Mouse (Mus musculus): ENCODE results near the gene Tbccd1. TPM values are rescaled to one million over a fixed set of nuclear protein-coding genes. Genes with fewer than 3 reads are reported as not detected.
"Not testable (repeated sequence)": the region's sequence is repeated elsewhere in the genome, so short reads cannot be mapped to it uniquely, and the experiment has no call there.

Tbccd1 gene
- polyA plus RNA-seq, 1 experiment from 2014 or later, result 36.3 TPM

DNA sequence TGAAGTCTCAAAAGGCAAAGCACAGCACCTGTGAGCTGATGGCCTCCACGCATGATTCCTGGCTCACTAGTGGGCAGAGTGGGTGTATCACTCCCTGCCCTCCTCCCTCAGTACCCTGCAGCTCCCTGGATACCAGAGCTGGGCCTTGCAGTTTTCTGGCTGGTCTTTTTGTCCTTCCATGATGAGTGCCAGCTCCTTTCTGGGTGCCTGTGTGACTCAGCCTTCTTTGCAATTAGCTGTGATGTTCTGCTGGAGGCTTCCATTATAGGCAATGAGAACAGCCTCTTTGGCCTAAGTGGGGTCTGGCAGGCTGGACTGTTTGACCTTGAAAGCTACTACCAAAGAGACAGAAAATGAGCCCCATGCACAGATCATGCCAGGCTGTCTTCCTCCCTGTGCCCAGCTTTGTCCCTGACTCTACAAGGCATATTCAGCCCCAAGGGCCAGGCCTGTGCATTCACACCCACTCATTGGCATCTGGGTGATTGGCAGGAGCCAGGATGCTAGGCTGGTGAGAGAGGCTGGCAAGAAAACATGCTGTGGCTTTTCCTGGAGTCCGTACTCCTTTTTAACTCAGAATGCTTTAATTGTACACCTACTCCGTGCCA is 78.1 kb downstream of the Tbccd1 start:
- H3K9ac ChIP-seq (ENCODE audit: low read length), result no peak overlapping the region
- H3K4me2 ChIP-seq, result no peak overlapping the region
- ATAC-seq (ENCODE audit: low FRiP score) (no peak), DNase-seq (ENCODE audit: low spot score, missing footprints) (no peak)
- no peaks in the 10 kb centered on the region for H3K36me3 ChIP-seq (ENCODE audit: control insufficient read depth, insufficient read depth, low read length)
- H3K4me3 ChIP-seq (ENCODE audit: low read depth, low read length), result no peak overlapping the region
- WGBS, result 93% methylated on average over 3 of the region's 3 CpGs
- H3K9me3 ChIP-seq (ENCODE audit: control insufficient read depth, low read length), result no peaks in the 10 kb centered on the region
- no peaks in the 10 kb centered on the region for H3K4me1 ChIP-seq (ENCODE audit: control insufficient read depth, insufficient read depth, low read length)
- H3K27me3 ChIP-seq (ENCODE audit: control insufficient read depth, insufficient read depth, low read length), result no peaks in the 10 kb centered on the region
- no peak overlapping the region for H3K27ac ChIP-seq (ENCODE audit: low read depth, low read length)

DNA sequence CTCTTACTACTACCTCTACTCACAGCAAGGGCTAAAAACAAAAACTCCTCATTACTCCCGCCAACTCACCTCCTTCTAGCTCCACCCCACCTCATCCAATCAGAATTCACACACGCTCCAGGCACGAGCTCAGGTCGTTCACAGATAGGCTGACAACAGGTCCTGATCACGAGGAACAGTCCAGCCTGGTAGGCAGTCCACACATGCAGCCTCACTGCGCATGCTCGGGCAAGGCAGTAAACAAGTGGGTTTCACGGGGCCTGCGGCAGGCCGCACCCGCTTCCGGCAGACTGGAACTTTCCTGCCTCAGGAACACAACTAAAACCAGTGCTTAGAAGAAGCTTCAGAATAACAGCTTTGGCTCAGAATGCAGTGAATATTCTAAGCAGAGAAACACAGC is 79.2 kb downstream of the Tbccd1 start:
- not testable (repeated sequence) for H3K36me3 ChIP-seq (ENCODE audit: control insufficient read depth, insufficient read depth, low read length); H3K4me2 ChIP-seq; H3K4me1 ChIP-seq (ENCODE audit: control insufficient read depth, insufficient read depth, low read length); H3K4me3 ChIP-seq (ENCODE audit: low read depth, low read length); H3K27me3 ChIP-seq (ENCODE audit: control insufficient read depth, insufficient read depth, low read length); DNase-seq (ENCODE audit: low spot score, missing footprints); H3K27ac ChIP-seq (ENCODE audit: low read depth, low read length); H3K9me3 ChIP-seq (ENCODE audit: control insufficient read depth, low read length); H3K9ac ChIP-seq (ENCODE audit: low read length); ATAC-seq (ENCODE audit: low FRiP score)
- WGBS, result 90% methylated on average over 12 of the region's 12 CpGs

DNA sequence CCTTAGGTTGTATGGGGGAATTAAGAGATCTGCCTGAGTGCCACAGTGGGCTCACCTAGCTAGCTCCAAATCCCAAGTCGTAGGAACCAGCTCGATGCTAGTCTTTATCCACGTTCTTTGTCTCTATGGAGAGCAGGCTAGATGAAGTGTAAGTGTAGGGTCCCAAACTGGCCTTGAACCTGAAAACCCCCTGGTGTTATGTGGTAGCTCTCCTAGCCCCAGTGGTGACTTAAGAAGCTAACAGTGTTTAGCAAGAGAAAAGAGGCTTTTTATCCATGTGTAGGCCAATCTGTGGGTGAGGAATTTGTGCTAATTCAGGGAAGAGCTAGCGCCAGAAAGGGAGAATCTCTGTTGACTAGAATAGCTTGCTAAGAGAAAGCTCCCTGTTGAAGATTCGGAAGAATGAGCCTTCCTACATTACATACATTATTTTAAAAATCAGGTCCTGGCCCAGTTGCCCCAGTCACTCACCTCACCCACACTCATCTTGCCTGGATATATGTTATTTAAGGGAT is 81.9 kb downstream of the Tbccd1 start:
- WGBS, result 64% methylated on average over 5 of the region's 5 CpGs

DNA sequence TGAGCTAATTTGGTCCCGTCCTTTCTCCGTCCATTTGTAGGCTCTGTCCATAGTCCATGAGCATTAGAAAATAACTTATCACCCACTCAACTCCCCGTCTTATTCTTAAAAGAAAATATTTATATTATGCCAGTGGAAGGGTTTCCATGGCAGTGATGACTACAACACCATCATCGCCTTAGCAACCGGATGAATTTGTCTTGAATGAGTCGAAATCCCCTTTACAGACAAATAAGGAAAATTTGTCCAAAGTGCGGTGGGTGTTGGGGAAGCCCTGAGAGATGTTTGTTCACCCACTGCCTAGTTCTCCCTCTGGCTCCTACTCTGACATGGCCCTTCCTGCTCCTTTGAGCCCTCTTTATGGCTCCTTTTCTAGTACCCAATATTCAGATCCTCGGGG is 88.8 kb downstream of the Tbccd1 start:
- ATAC-seq (ENCODE audit: low FRiP score), result no peak

More for the DNA sequence above, 81.9 kb downstream of the Tbccd1 start:
- H3K4me2 ChIP-seq, result no peak overlapping the region
- H3K27ac ChIP-seq (ENCODE audit: low read depth, low read length), result no peak overlapping the region
- H3K4me3 ChIP-seq (ENCODE audit: low read depth, low read length), result no peak overlapping the region
- ATAC-seq (ENCODE audit: low FRiP score) (no peak), DNase-seq (ENCODE audit: low spot score, missing footprints) (no peak)
- H3K4me1 ChIP-seq (ENCODE audit: control insufficient read depth, insufficient read depth, low read length), result no peaks in the 10 kb centered on the region
- no peaks in the 10 kb centered on the region for H3K36me3 ChIP-seq (ENCODE audit: control insufficient read depth, insufficient read depth, low read length)
- no peak overlapping the region for H3K9ac ChIP-seq (ENCODE audit: low read length)
- no peaks in the 10 kb centered on the region for H3K9me3 ChIP-seq (ENCODE audit: control insufficient read depth, low read length)
- no peaks in the 10 kb centered on the region for H3K27me3 ChIP-seq (ENCODE audit: control insufficient read depth, insufficient read depth, low read length)

DNA sequence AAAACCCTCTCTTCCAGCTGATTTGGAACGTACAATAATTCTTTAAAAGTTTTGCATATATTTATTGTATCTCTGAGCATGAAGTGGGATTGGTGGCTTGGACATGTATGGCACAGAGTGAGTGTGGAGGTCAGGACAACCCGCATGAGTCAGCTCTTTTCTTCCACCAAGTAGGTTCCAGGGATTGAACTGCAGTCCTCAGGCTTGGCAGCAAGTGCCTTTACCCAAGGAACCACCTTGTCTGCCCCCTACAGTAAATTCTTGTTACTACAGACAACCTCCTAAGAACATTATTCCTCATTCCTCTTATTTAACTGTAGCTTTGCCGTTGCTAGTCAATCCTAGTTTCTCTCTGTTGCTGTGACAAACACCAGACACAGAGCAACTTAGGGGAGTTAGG is 90.1 kb downstream of the Tbccd1 start:
- H3K4me2 ChIP-seq, result no peak overlapping the region
- no peak overlapping the region for H3K9ac ChIP-seq (ENCODE audit: low read length)
- H3K27ac ChIP-seq (ENCODE audit: low read depth, low read length), result no peak overlapping the region
- no peaks in the 10 kb centered on the region for H3K4me1 ChIP-seq (ENCODE audit: control insufficient read depth, insufficient read depth, low read length)
- DNase-seq (ENCODE audit: low spot score, missing footprints) (no peak), ATAC-seq (ENCODE audit: low FRiP score) (no peak)
- WGBS, result 94% methylated on average over 3 of the region's 3 CpGs
- no peaks in the 10 kb centered on the region for H3K36me3 ChIP-seq (ENCODE audit: control insufficient read depth, insufficient read depth, low read length)
- no peaks in the 10 kb centered on the region for H3K27me3 ChIP-seq (ENCODE audit: control insufficient read depth, insufficient read depth, low read length)
- no peaks in the 10 kb centered on the region for H3K9me3 ChIP-seq (ENCODE audit: control insufficient read depth, low read length)
- no peak overlapping the region for H3K4me3 ChIP-seq (ENCODE audit: low read depth, low read length)

More for the DNA sequence above, 88.8 kb downstream of the Tbccd1 start:
- no peak overlapping the region for H3K4me2 ChIP-seq
- WGBS, result 90% methylated on average over 8 of the region's 8 CpGs
- H3K9ac ChIP-seq (ENCODE audit: low read length), result no peak overlapping the region
- no peaks in the 10 kb centered on the region for H3K27me3 ChIP-seq (ENCODE audit: control insufficient read depth, insufficient read depth, low read length)
- no peak for DNase-seq (ENCODE audit: low spot score, missing footprints)
- no peak overlapping the region for H3K27ac ChIP-seq (ENCODE audit: low read depth, low read length)
- H3K9me3 ChIP-seq (ENCODE audit: control insufficient read depth, low read length), result no peaks in the 10 kb centered on the region
- no peak overlapping the region for H3K4me3 ChIP-seq (ENCODE audit: low read depth, low read length)
- H3K4me1 ChIP-seq (ENCODE audit: control insufficient read depth, insufficient read depth, low read length), result no peaks in the 10 kb centered on the region
- H3K36me3 ChIP-seq (ENCODE audit: control insufficient read depth, insufficient read depth, low read length), result no peaks in the 10 kb centered on the region

DNA sequence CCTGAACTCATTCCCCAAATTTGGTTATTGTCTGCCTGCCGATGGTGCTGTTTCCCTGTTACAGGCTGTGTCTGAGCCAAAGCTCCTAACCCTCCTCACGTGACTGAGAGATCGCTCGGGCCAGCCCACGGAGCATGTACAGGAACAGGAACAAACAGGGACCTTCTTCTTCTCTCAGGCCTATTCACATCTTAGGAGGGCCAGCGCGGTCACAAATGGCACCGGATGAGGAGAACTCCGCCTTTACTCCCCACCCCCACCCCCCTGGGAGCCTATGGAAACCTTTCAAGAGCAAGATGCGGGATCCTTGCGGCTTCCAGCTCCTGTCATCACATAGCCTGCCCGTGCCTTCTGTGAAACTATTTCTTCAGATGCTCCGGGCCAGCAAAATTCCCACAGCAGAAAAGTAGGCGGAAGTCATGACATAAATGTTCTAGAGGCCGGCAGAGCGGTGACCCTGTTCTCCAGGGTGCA is 90.7 kb downstream of the Tbccd1 start:
- WGBS, result 76% methylated on average over 16 of the region's 16 CpGs
- Histone ChIP-seq H3K9me3 (ENCODE audit: control insufficient read depth, low read length) (no peaks in the 10 kb centered on the region), H3K9ac (ENCODE audit: low read length) (no peak overlapping the region), H3K4me3 (ENCODE audit: low read depth, low read length) (no peak overlapping the region), H3K4me1 (ENCODE audit: control insufficient read depth, insufficient read depth, low read length) (no peaks in the 10 kb centered on the region), H3K36me3 (ENCODE audit: control insufficient read depth, insufficient read depth, low read length) (no peaks in the 10 kb centered on the region), H3K27me3 (ENCODE audit: control insufficient read depth, insufficient read depth, low read length) (no peaks in the 10 kb centered on the region), H3K4me2 (no peak overlapping the region), H3K27ac (ENCODE audit: low read depth, low read length) (no peak overlapping the region)
- ATAC-seq (ENCODE audit: low FRiP score) (no peak), DNase-seq (ENCODE audit: low spot score, missing footprints) (no peak)

DNA sequence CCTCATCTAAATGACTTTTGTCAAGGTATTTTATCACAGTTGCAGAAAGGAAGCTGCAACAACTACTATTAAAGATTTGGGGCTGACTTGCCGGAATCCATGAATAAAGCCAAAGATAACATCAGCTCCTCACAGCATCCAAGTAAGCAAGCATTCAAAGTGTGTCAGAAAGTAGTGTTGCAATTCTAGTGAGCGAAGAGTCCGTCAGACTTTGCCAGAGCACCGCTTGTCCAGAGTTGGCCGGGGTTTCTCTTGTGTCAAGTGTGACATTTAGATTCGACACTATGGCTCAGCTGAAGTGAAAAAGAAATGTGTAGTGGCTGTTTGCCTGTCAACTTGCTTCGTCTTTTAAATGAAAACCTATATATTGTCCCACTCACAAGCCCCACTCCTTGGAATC is 91.9 kb downstream of the Tbccd1 start:
- Histone ChIP-seq H3K27ac (ENCODE audit: low read depth, low read length) (no peak overlapping the region), H3K27me3 (ENCODE audit: control insufficient read depth, insufficient read depth, low read length) (no peaks in the 10 kb centered on the region), H3K9me3 (ENCODE audit: control insufficient read depth, low read length) (no peaks in the 10 kb centered on the region), H3K4me3 (ENCODE audit: low read depth, low read length) (no peak overlapping the region), H3K4me1 (ENCODE audit: control insufficient read depth, insufficient read depth, low read length) (no peaks in the 10 kb centered on the region), H3K36me3 (ENCODE audit: control insufficient read depth, insufficient read depth, low read length) (no peaks in the 10 kb centered on the region), H3K9ac (ENCODE audit: low read length) (no peak overlapping the region), H3K4me2 (no peak overlapping the region)
- no peak for DNase-seq (ENCODE audit: low spot score, missing footprints)
- WGBS, result 95% methylated on average over 7 of the region's 7 CpGs
- no peak for ATAC-seq (ENCODE audit: low FRiP score)

Other genes starting within 250 kb of the Tbccd1 start
- gene Dgkg, start 200.4 kb downstream of the Tbccd1 start, polyA plus RNA-seq (2014; fragmentation: Nextera tagmentation; extraction: Ambion mirVana), result 0.15 and 0.28 TPM in 2 replicates
- 0.26 TPM in 1 of 2 replicates, not detected in the other for gene Crygs, start 46.1 kb downstream of the Tbccd1 start, polyA plus RNA-seq (2014; fragmentation: Nextera tagmentation; extraction: Ambion mirVana)
- gene Dnajb11, start 176 bp upstream of the Tbccd1 start, polyA plus RNA-seq (2014; fragmentation: Nextera tagmentation; extraction: Ambion mirVana), result 100 and 104 TPM in 2 replicates
- gene Ahsg, start 33.6 kb upstream of the Tbccd1 start, polyA plus RNA-seq (2014; fragmentation: Nextera tagmentation; extraction: Ambion mirVana), result 0.14 TPM in 1 of 2 replicates, not detected in the other
- gene Fetub, start 60.7 kb upstream of the Tbccd1 start, polyA plus RNA-seq (2014; fragmentation: Nextera tagmentation; extraction: Ambion mirVana), result not detected in 2 replicates
- gene Hrg, start 93.4 kb upstream of the Tbccd1 start, polyA plus RNA-seq (2014; fragmentation: Nextera tagmentation; extraction: Ambion mirVana), result 0.10 TPM in 1 of 2 replicates, not detected in the other
- gene Kng2, start 171.8 kb upstream of the Tbccd1 start, polyA plus RNA-seq (2014; fragmentation: Nextera tagmentation; extraction: Ambion mirVana), result not detected in 2 replicates
- not detected in 2 replicates for gene Kng1, start 200.2 kb upstream of the Tbccd1 start, polyA plus RNA-seq (2014; fragmentation: Nextera tagmentation; extraction: Ambion mirVana)
- 210 and 232 TPM in 2 replicates for gene Eif4a2, start 249.8 kb upstream of the Tbccd1 start, polyA plus RNA-seq (2014; fragmentation: Nextera tagmentation; extraction: Ambion mirVana)

All from midbrain, embryonic 11.5 days (tissue).